Mouse (Mus musculus) neural tube, embryonic 15.5 days (tissue): ENCODE measurements around the gene Dph3. TPM values are rescaled to one million over a fixed set of nuclear protein-coding genes. Genes with fewer than 3 reads are reported as not detected.
"Not testable (repeated sequence)": the region's sequence is repeated elsewhere in the genome, so short reads cannot be mapped to it uniquely, and the experiment has no call there.

Experiments used
- ATAC-seq: fragments of 200-750 bp; cut with Nextera tagmentation; 2 replicates; pipeline ENCODE4 v1.8.0; 2017; ENCODE audit warnings: mild to moderate bottlenecking, moderate TSS enrichment, moderate library complexity; ENCODE audit not compliant: low FRiP score
- H3K27ac ChIP-seq: fragments of 300-500 bp; sonication (generic); replicated peaks from 2 replicates; pipeline ENCODE4 v1.5.1; 2015; ENCODE audit warnings: mild to moderate bottlenecking, inconsistent platforms
- H3K27me3 ChIP-seq: fragments of 300-500 bp; sonication (generic); replicated peaks from 2 replicates; pipeline ENCODE4 v1.6.1; 2015; ENCODE audit warnings: inconsistent platforms
- H3K36me3 ChIP-seq: fragments of 300-500 bp; sonication (generic); 2 replicates; pipeline ENCODE4 v1.6.1; 2015; ENCODE audit warnings: inconsistent platforms
- H3K4me1 ChIP-seq: fragments of 300-500 bp; sonication (generic); 2 replicates; pipeline ENCODE4 v1.6.1; 2015; ENCODE audit warnings: inconsistent platforms
- H3K4me2 ChIP-seq: fragments of 300-500 bp; sonication (generic); 2 replicates; pipeline ENCODE4 v1.6.1; 2015; ENCODE audit warnings: inconsistent platforms, mild to moderate bottlenecking, moderate library complexity
- H3K4me3 ChIP-seq: fragments of 300-500 bp; sonication (generic); replicated peaks from 2 replicates; pipeline ENCODE4 v1.5.1; 2015; ENCODE audit warnings: mild to moderate bottlenecking, inconsistent platforms
- H3K9ac ChIP-seq: fragments of 300-500 bp; sonication (generic); replicated peaks from 2 replicates; pipeline ENCODE4 v1.6.1; 2015; ENCODE audit warnings: mild to moderate bottlenecking, inconsistent platforms
- H3K9me3 ChIP-seq: fragments of 300-500 bp; sonication (generic); replicated peaks from 2 replicates; pipeline ENCODE4 v1.6.1; 2016; ENCODE audit warnings: inconsistent platforms
- WGBS: fragments of 180-500 bp; shearing (Covaris S2); methylation state at CpG from one replicate; pipeline ENCODE4 v1.1.7; 2015; ENCODE audit warnings: mixed read lengths; 5-methylcytosine and 5-hydroxymethylcytosine counted together
- polyA plus RNA-seq: library from polyadenylated mRNA; unstranded; fragments of >200 nt; fragmentation: Nextera tagmentation; extraction: Ambion mirVana; gene quantifications from 2 replicates; pipeline ENCODE4 v1.2.1, GENCODE M21; 2015

Gene Dph3
- polyA plus RNA-seq, 1 experiment from 2014 or later = 66.4 TPM

DNA sequence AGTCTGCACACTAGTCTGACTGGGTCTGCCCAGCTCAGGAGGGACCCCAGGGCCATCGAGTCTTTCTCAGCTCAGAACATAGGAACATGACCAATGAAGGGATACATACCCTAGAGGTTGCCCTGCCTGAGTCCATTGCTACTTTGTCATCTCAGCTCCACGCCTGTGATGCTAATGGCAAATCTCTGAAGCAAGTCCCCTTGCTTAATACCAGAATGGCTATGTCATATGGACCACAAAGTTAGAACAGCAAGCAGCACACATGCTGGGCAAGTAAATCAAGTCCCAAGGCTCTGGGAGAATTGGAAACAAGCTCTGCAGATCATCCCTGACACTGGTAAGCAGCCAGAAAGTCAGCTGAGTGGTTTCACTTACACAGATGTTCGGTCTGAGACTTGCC lies 13.4 kb upstream of the Dph3 start:
- Histone ChIP-seq H3K4me2 (no peak overlapping the region), H3K9ac (no peak overlapping the region), H3K4me1 (no peaks in the 10 kb centered on the region), H3K4me3 (no peak overlapping the region), H3K27ac (no peak overlapping the region), H3K36me3 (peaks cover 75% of the 10 kb centered on the region), H3K9me3 (no peaks in the 10 kb centered on the region), H3K27me3 (no peaks in the 10 kb centered on the region)
- WGBS = 99% methylated on average over 3 of the region's 3 CpGs
- no peak for ATAC-seq

DNA sequence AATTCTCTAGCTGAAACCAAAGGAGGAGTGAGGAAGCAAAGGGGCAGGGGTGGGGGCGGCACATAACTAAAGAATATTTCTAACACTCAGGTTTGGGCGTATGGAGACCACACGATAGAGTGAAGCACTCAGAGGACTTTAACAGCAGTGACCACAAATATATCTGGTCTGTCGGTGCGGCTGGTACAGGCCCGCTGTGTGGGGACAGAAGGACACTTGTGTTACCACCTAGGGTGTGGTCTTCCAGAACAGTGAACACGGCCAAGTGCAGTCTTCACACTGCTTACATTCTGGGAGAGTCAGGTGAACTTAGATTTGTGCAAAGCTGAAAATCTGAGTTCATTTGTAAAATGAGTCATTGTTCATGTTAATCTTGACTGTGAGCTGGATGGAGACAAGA lies 12.2 kb upstream of the Dph3 start:
- 97% methylated on average over 7 of the region's 7 CpGs for WGBS

DNA sequence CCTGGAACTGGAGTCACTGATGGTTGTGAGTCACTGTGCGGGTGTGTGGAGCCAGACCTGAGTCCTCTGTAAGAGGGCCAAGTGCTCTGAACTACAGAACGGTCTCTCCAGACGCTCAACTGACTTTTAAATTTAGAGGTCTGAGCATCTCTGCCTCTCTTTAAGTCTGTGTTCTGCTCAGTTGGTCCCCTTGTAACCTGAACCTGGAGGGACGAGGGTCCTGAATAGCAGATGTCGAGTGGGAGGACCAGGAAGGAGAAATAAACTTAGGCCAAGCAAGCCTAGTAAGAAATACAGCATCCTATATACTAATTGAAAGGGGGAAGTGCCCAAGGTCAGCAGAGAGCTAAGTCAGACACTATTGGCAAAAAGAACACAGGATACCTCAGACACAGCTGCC lies 11.2 kb upstream of the Dph3 start:
- Histone ChIP-seq H3K9me3 (no peaks in the 10 kb centered on the region), H3K4me1 (no peaks in the 10 kb centered on the region), H3K36me3 (peaks cover 84% of the 10 kb centered on the region), H3K4me2 (no peak overlapping the region), H3K27me3 (no peaks in the 10 kb centered on the region), H3K4me3 (no peak overlapping the region), H3K27ac (no peak overlapping the region), H3K9ac (no peak overlapping the region)
- WGBS = 88% methylated on average over 5 of the region's 5 CpGs
- ATAC-seq = no peak

More for the DNA sequence above, 12.2 kb upstream of the Dph3 start:
- Histone ChIP-seq H3K4me1 (no peaks in the 10 kb centered on the region), H3K9me3 (no peaks in the 10 kb centered on the region), H3K9ac (no peak overlapping the region), H3K27me3 (no peaks in the 10 kb centered on the region), H3K4me3 (no peak overlapping the region), H3K36me3 (peaks cover 85% of the 10 kb centered on the region), H3K4me2 (no peak overlapping the region), H3K27ac (no peak overlapping the region)
- no peak for ATAC-seq

DNA sequence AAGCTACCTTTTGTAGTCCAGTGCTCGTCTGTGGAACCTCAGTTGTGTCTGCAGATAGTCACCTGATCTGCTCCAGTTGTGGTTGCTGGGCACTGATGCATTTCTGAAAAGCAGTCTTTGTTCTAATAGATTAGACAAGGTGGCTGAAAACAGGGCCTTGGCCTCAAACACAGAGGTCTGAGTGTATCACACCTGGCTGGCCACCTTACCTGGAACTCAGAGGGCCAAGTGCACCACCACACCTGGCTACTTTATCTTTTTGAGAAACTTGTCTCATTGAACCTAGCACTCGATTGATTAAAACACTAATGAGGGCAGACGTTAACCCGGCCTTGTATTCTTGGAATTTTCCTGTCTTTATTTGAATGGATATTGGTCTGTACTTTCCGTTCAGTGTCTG lies 10.1 kb upstream of the Dph3 start:
- no peak for ATAC-seq
- WGBS = 88% methylated on average over 5 of the region's 5 CpGs

DNA sequence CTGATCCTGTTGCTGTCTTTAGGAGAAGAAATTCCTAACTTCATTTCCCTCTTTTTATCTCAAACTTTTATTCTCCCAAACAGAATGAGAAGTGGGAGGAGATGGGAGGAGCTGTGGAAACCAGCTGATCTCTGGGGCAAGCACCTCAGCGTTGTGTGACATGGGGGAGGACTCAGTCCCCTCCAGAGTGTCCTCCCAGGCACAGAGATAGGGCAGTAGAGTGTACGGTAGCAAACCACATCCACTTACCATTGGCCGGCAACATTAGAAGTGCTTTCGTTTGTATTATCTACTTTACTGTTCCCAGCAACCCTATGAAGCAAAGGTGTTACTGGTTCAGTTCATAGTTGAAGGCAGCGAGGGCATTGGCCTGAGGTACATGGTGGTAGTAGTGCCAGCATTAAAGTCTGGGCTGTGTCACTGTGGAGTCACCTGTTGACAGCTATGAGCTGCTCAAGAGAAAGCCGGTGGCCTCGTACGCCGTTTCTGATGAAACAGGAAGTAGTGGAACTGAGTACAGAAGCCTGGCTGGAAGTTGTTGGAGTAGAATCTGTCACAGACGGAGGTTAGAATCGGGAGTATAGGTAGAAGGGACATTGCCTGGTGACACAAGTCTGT lies 8.1 kb upstream of the Dph3 start:
- H3K9ac ChIP-seq = no peak overlapping the region
- H3K4me3 ChIP-seq = no peak overlapping the region
- H3K9me3 ChIP-seq = no peaks in the 10 kb centered on the region
- H3K36me3 ChIP-seq = peaks cover 59% of the 10 kb centered on the region
- no peaks in the 10 kb centered on the region for H3K4me1 ChIP-seq
- 91% methylated on average over 11 of the region's 11 CpGs for WGBS
- H3K4me2 ChIP-seq = no peak overlapping the region
- no peak for ATAC-seq
- no peak overlapping the region for H3K27ac ChIP-seq
- H3K27me3 ChIP-seq = no peaks in the 10 kb centered on the region

More for the DNA sequence above, 10.1 kb upstream of the Dph3 start:
- Histone ChIP-seq H3K27me3 (no peaks in the 10 kb centered on the region), H3K9me3 (no peaks in the 10 kb centered on the region), H3K27ac (no peak overlapping the region), H3K4me1 (no peaks in the 10 kb centered on the region), H3K36me3 (peaks cover 80% of the 10 kb centered on the region), H3K4me2 (no peak overlapping the region), H3K4me3 (no peak overlapping the region), H3K9ac (no peak overlapping the region)

DNA sequence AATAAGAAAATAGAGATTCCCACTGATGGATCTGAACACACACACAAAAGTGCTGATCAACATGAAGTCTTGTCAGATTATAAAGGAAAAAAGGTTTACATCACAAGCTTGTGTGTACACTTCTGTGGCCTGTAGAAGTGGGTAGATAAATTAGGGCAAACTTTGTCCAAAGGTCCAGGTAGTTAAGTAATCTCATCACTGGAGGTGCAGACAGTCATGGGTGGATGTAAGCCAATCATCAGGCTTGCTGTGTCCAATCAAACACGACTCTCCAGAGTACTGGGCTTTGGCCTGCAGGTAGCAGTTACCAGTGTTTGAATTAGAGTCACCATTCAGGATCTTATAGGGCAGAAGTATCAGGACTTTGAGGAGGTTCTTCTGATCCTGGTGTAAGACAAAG lies 7.5 kb upstream of the Dph3 start:
- Histone ChIP-seq H3K27ac (no peak overlapping the region), H3K4me3 (no peak overlapping the region), H3K4me1 (no peaks in the 10 kb centered on the region), H3K9ac (no peak overlapping the region), H3K4me2 (no peak overlapping the region), H3K9me3 (no peaks in the 10 kb centered on the region), H3K36me3 (peaks cover 53% of the 10 kb centered on the region), H3K27me3 (no peaks in the 10 kb centered on the region)
- 80% methylated on average over 1 of the region's 1 CpGs for WGBS
- ATAC-seq = no peak

DNA sequence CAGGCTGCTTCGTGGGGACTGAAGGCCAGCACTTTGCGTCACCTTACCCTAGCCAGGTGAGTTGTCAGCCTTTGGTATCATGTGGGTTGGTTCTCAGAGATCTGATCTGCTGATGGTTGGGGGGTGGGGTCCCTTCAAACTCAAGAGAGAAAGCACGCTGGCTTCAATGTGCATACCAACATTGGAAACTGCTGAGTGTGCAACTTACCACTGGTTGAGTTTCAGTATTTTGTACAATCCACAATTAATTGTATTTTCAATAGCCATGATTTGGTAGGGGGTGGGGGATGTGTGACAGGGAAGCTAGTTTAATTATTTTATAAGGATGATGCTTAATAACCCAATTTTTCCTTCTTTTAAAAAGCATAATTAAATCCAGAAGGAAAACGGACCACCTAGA lies 6.2 kb upstream of the Dph3 start:
- no peak overlapping the region for H3K4me3 ChIP-seq
- H3K4me1 ChIP-seq = peaks cover 7% of the 10 kb centered on the region
- no peak overlapping the region for H3K27ac ChIP-seq
- 89% methylated on average over 4 of the region's 4 CpGs for WGBS
- H3K36me3 ChIP-seq = peaks cover 40% of the 10 kb centered on the region
- no peak for ATAC-seq
- H3K9ac ChIP-seq = no peak overlapping the region
- no peaks in the 10 kb centered on the region for H3K27me3 ChIP-seq
- no peak overlapping the region for H3K4me2 ChIP-seq
- no peaks in the 10 kb centered on the region for H3K9me3 ChIP-seq

DNA sequence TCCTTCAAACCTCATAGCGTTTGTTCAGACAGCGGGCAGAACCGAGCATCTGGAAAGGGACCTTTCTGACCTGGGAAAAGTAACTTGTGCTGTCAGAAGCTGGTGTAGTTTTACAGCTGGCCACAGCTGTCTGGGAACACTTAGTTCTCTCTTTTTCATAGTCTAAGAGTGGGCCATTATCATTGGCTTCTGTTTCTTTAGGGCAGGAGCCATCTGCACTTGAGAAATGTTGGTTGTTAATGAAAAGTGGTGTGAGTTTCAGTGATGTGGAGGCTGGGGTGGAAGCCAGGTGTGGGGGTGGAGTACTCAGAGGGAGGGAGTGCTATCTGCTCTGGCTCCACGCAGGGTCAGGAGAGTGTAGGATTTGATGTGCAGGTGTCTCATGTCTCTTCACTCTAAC lies 5.6 kb upstream of the Dph3 start:
- H3K4me1 ChIP-seq = peaks cover 13% of the 10 kb centered on the region
- H3K9me3 ChIP-seq = no peaks in the 10 kb centered on the region
- H3K9ac ChIP-seq = no peak overlapping the region
- no peak for ATAC-seq
- no peak overlapping the region for H3K27ac ChIP-seq
- no peaks in the 10 kb centered on the region for H3K27me3 ChIP-seq
- no peak overlapping the region for H3K4me2 ChIP-seq
- H3K4me3 ChIP-seq = no peak overlapping the region
- H3K36me3 ChIP-seq = peaks cover 36% of the 10 kb centered on the region
- 85% methylated on average over 4 of the region's 4 CpGs for WGBS

DNA sequence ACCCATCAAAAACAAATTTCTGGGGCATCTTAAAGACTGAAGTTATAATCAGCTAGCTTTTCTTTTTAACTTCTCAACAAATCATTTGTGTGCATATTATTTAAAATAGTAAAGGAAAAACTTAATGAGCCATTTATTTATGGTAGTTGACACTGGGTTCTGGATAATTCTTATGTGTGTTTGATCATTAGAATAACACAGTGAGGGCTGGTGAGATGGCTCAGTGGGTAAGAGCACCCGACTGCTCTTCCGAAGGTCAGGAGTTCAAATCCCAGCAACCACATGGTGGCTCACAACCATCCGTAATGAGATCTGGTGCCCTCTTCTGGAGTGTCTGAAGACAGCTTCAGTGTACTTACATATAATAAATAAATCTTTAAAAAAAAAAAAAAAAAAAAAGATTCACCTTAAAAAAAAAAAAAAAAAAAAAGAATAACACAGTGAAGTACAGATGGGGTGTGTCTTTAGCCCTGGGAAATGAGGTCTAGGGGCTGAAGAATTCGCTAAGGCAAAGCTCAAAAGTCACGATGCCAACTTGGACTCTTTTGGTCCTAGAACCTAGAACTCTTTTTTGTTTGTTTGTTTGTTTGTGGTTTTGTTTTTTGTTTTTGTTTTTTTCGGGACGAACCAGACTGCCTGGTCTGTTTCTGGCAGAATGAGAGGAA lies 2.2 kb upstream of the Dph3 start:
- H3K36me3 ChIP-seq = peaks cover 12% of the 10 kb centered on the region
- not testable (repeated sequence) for H3K27me3 ChIP-seq, H3K27ac ChIP-seq, H3K4me3 ChIP-seq, H3K4me2 ChIP-seq, ATAC-seq, H3K9me3 ChIP-seq, H3K9ac ChIP-seq
- 90% methylated on average over 7 of the region's 7 CpGs for WGBS
- H3K4me1 ChIP-seq = peaks cover 20% of the 10 kb centered on the region

DNA sequence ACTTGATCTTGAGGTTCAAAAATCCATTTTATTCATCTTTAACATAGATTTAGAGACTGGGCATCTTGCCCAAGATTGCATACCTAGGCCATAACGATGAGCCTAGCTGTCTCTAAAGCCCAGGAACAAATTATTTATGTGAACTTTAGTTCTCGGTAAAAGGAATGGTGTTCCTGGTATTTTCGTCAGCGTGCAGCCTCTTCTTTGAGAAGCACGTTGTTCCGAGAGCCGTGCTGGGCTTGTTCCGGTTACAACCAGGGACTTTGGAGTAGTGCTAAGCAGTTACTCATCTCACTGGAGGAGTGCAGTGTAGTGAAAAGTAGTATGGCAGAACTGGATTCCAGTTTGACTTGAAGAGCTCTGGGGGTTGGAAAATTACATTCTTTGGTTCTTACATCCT lies 697 bp upstream of the Dph3 start:
- no peak for ATAC-seq
- peak overlapping the region; percentile 66 for H3K4me2 ChIP-seq
- H3K27ac ChIP-seq = peak overlapping the region; percentile 89
- H3K4me3 ChIP-seq = peak overlapping the region; percentile 82
- H3K9me3 ChIP-seq = no peaks in the 10 kb centered on the region
- peak overlapping the region; percentile 69 for H3K9ac ChIP-seq
- H3K36me3 ChIP-seq = peaks cover 17% of the 10 kb centered on the region
- 19% methylated on average over 8 of the region's 8 CpGs for WGBS
- peaks cover 20% of the 10 kb centered on the region for H3K4me1 ChIP-seq
- no peaks in the 10 kb centered on the region for H3K27me3 ChIP-seq

DNA sequence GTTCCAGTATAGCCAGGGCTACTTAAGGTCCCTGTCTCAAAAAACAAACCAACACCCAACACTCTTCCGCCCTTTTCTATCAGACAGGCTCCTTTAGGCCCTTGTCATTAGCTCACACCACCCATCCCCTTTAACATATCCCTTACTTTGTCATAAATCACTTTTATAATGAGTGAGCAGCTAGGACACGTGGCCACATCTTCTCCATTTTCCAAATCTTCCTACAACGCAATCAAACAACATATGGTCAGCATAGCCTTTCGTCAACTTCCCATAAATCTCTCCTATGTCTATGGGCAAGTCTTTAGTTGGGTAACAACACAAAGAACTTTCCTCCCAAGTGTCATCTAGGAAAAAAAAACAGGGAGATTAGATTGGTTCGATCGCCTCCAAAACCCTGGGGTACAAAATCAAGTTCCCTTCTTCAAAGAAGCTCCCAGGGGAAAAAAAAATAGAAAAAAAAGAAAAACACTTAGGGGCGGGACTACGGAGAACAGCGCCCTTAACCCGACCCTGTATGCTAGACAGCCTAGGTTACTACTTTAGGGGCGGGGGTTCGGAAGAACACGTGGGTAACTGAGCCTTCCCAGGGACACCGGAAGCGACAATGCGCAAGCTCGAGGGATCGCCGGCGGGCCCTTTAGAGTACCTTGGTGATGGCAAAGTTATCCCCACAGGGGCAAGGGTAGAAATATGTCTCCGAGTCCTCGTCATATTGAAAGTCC lies 606 bp downstream of the Dph3 start, which contains the start of gene Oxnad1:
Gene Oxnad1 (plus strand): TSS at position 614 of the 725 bp plus-strand sequence.
- peak within 1 kb of the TSS; percentile 82 for H3K4me3 ChIP-seq
- peak within 1 kb of the TSS; percentile 66 for H3K4me2 ChIP-seq
- peak within 1 kb of the TSS; percentile 89 for H3K27ac ChIP-seq
- peaks cover 20% of the 10 kb centered on the region for H3K4me1 ChIP-seq
- 3% methylated on average over 22 of the region's 22 CpGs for WGBS
- H3K9me3 ChIP-seq = no peaks in the 10 kb centered on the region
- H3K36me3 ChIP-seq = peaks cover 23% of the 10 kb centered on the region
- H3K9ac ChIP-seq = peak within 1 kb of the TSS; percentile 72
- peak; percentile 97 for ATAC-seq
- no peaks in the 10 kb centered on the region for H3K27me3 ChIP-seq

DNA sequence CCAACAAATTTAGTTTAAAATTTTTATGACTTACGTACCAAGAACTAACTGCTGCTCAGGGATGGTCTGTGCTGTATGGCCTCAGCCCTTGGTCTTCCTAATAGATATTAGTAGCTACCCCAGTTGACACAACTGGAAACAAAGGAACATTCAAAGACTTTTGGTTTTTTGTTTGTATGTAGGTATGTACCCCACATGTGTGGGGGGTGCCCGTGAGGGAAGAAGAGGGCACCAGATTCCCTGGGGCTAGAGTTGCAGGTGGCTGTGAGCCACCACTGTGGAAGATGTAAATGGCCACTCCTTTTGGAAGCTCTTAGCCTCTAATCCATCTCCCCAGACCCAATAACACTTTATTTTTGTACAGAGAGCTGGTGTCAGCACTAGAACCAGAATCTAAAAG lies 2.1 kb downstream of the Dph3 start:
- ATAC-seq = no peak
- no peak overlapping the region for H3K27ac ChIP-seq
- 94% methylated on average over 2 of the region's 2 CpGs for WGBS
- H3K36me3 ChIP-seq = peaks cover 23% of the 10 kb centered on the region
- H3K9me3 ChIP-seq = no peaks in the 10 kb centered on the region
- peaks cover 20% of the 10 kb centered on the region for H3K4me1 ChIP-seq
- no peaks in the 10 kb centered on the region for H3K27me3 ChIP-seq
- H3K4me3 ChIP-seq = no peak overlapping the region
- H3K9ac ChIP-seq = no peak overlapping the region
- no peak overlapping the region for H3K4me2 ChIP-seq
